Mouse (Mus musculus): ENCODE data around the gene Nf2. TPM values are rescaled to one million over a fixed set of nuclear protein-coding genes. Genes with fewer than 3 reads are reported as not detected.

Nf2 gene
- polyA plus RNA-seq, 1 experiment from 2014 or later: 18.7 TPM

DNA sequence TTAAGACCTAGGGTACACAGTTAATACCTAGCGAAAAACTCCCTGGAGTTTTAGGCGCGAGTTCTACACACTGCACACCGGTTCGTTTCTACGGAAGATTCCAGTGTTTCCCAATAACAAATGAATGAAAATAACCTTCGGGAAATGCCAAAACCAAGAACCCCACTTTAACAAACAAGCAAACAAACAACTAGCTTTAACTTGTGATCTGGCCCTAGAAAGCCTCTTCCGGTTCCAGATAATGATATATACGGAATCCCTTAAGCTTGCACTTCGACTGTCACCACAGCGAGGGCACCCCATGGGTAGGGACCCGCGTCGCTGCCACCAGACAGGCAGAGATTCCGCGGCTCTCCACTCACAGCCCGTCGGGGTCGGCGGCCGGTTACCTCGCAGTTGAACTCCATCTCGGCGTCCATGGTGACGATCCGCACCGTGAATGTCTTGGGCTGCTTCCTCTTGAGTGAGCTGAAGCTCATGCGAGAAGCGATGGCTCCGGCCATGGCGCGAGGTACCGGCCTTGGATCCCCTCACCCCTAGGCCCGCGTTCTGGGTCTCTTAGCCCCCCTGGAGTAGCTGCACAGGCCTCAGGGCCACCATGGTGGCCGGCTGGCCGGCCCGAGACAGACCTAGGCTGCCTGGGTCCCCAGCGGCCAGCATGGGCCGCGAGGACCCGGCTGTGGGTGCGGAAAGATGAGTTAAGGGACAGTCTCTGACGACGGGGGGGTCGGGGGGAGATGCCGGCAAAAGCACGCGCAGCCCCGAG, 670 bp downstream of the Nf2 start:
- Histone ChIP-seq H3K4me3 (ENCODE audit: low read depth, low read length) (peak overlapping the region; percentile 95), H3K27me3 (ENCODE audit: control insufficient read depth, insufficient read depth, low read length) (no peaks in the 10 kb centered on the region), H3K27ac (replicated peaks) (peak overlapping the region; percentile 80), H3K9ac (ENCODE audit: low read length) (peak overlapping the region; percentile 86), H3K4me1 (replicated peaks; ENCODE audit: control insufficient read depth, insufficient read depth) (no peaks in the 10 kb centered on the region), H3K4me2 (replicated peaks; ENCODE audit: low read depth) (peak overlapping the region; percentile 85), H3K36me3 (ENCODE audit: control insufficient read depth, insufficient read depth, low read length) (no peaks in the 10 kb centered on the region), H3K9me3 (ENCODE audit: control insufficient read depth, low read length) (no peaks in the 10 kb centered on the region)
- TF ChIP-seq EP300 (optimal IDR thresholded peaks at IDR 0.05): no peak
- TF ChIP-seq CTCF (IDR thresholded peaks at IDR 0.05; ENCODE audit: low read depth): no peak
- ATAC-seq (ENCODE audit: low FRiP score, low TSS enrichment) (peak; percentile 35), DNase-seq (ENCODE audit: low spot score) (peak; percentile 50)
- WGBS: under 1% methylated on average over 49 of the region's 50 CpGs

DNA sequence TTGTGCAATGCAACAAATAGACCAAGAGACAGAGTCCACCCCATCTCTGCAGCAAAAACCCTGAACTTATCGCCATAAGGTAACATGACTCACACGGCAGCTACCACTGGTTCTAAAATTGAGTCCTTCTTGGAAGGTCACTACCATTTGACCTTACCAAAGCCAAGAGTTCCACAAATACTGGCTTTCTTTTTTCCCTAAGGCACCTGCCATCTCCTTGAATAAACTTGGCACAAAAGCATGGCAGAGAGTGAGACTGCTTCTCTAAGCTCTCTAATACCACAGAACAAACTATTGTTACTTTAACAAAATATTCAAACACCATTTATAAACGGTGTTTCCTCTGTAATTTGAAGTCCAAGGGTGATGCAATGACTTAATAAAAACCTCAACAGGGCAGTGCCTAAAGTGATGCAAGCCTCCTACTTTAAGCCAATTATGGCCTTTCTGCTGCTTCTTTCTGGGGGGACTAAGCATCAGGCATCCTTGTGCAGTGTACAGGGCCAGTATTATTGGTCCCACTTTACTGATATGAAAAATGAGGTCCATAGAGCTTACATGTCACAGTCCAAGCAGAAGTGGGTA, 8.3 kb downstream of the Nf2 start:
- DNase-seq (ENCODE audit: low spot score) (no peak), ATAC-seq (ENCODE audit: low FRiP score, low TSS enrichment) (no peak)
- Histone ChIP-seq H3K36me3 (ENCODE audit: control insufficient read depth, insufficient read depth, low read length) (no peaks in the 10 kb centered on the region), H3K9me3 (ENCODE audit: control insufficient read depth, low read length) (no peaks in the 10 kb centered on the region), H3K4me1 (replicated peaks; ENCODE audit: control insufficient read depth, insufficient read depth) (no peaks in the 10 kb centered on the region), H3K9ac (ENCODE audit: low read length) (no peak overlapping the region), H3K27ac (replicated peaks) (no peak overlapping the region), H3K4me2 (replicated peaks; ENCODE audit: low read depth) (no peak overlapping the region), H3K27me3 (ENCODE audit: control insufficient read depth, insufficient read depth, low read length) (no peaks in the 10 kb centered on the region), H3K4me3 (ENCODE audit: low read depth, low read length) (no peak overlapping the region)
- TF ChIP-seq CTCF (IDR thresholded peaks at IDR 0.05; ENCODE audit: low read depth) (no peak), EP300 (optimal IDR thresholded peaks at IDR 0.05) (no peak)
- WGBS: 63% methylated on average over 3 of the region's 3 CpGs

DNA sequence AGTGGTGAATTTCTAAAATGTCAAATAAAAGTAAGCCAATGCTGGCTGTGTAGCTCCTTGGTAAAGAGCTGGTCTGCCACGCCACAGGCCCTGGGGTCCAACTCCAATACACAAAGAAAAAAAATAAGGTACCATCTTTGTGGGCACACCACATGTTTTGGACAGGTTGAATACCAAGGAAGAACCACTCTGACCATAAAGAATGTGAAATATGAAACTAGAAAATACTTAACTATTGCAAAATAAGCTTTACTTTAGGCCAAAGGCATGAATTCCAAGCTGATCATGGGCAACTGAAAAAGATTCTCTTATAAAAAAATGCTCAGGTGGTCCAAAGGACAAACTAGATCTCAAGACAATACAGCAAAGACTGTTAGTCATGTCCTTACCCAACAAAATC, 11.1 kb downstream of the Nf2 start:
- Histone ChIP-seq H3K4me1 (replicated peaks; ENCODE audit: control insufficient read depth, insufficient read depth) (no peaks in the 10 kb centered on the region), H3K9me3 (ENCODE audit: control insufficient read depth, low read length) (no peaks in the 10 kb centered on the region), H3K36me3 (ENCODE audit: control insufficient read depth, insufficient read depth, low read length) (no peaks in the 10 kb centered on the region), H3K4me2 (replicated peaks; ENCODE audit: low read depth) (no peak overlapping the region), H3K27ac (replicated peaks) (no peak overlapping the region), H3K4me3 (ENCODE audit: low read depth, low read length) (no peak overlapping the region), H3K27me3 (ENCODE audit: control insufficient read depth, insufficient read depth, low read length) (no peaks in the 10 kb centered on the region), H3K9ac (ENCODE audit: low read length) (no peak overlapping the region)
- no peak for ATAC-seq (ENCODE audit: low FRiP score, low TSS enrichment)
- 85% methylated on average over 1 of the region's 1 CpGs for WGBS
- no peak for DNase-seq (ENCODE audit: low spot score)
- TF ChIP-seq CTCF (IDR thresholded peaks at IDR 0.05; ENCODE audit: low read depth) (no peak), EP300 (optimal IDR thresholded peaks at IDR 0.05) (no peak)

DNA sequence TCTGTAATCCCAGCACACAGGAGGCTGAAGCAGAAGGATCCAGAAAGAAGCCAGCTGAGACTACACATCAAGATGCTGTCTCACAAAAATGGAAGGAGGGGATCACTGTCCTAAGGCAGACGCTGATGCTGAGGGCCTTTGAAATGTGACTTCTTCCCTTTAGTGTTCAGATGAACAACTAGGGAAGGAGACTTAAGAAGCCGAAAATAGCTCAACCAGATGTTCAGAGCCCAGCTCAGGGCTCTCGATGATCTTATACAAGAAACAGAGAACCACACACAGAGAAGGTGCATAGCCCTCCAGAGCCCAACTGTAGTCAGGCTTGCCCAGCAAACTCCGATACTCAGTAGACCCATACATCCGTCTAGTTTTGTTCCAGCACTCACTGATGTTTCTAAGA, 12.0 kb downstream of the Nf2 start:
- H3K36me3 ChIP-seq (ENCODE audit: control insufficient read depth, insufficient read depth, low read length): no peaks in the 10 kb centered on the region
- ATAC-seq (ENCODE audit: low FRiP score, low TSS enrichment) (no peak), DNase-seq (ENCODE audit: low spot score) (no peak)
- H3K27ac ChIP-seq (replicated peaks): no peak overlapping the region
- no peaks in the 10 kb centered on the region for H3K9me3 ChIP-seq (ENCODE audit: control insufficient read depth, low read length)
- WGBS: 74% methylated on average over 5 of the region's 5 CpGs
- no peak overlapping the region for H3K4me2 ChIP-seq (replicated peaks; ENCODE audit: low read depth)
- H3K9ac ChIP-seq (ENCODE audit: low read length): no peak overlapping the region
- no peak for TF ChIP-seq EP300 (optimal IDR thresholded peaks at IDR 0.05)
- TF ChIP-seq CTCF (IDR thresholded peaks at IDR 0.05; ENCODE audit: low read depth): no peak
- no peak overlapping the region for H3K4me3 ChIP-seq (ENCODE audit: low read depth, low read length)
- H3K27me3 ChIP-seq (ENCODE audit: control insufficient read depth, insufficient read depth, low read length): no peaks in the 10 kb centered on the region
- no peaks in the 10 kb centered on the region for H3K4me1 ChIP-seq (replicated peaks; ENCODE audit: control insufficient read depth, insufficient read depth)

DNA sequence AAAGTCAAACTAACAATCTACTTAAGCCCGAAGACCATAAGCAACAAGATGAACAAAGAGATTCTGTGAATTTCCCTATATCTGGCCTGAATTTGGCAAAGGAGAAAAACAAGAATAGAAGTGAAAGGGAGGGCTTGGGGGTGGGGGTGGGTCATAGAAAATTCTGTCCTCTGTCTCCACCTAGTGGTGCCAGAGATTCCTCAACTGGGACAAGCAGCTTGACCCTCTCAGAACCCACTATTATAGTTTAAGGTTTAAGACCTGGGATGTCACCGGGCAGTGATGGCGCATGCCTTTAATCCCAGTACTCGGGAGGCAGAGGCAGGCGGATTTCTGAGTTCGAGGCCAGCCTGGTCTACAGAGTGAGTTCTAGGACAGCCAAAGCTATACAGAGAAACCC, 12.6 kb downstream of the Nf2 start:
- DNase-seq (ENCODE audit: low spot score) (peak; percentile 56), ATAC-seq (ENCODE audit: low FRiP score, low TSS enrichment) (no peak; the same call in 1 of the 2 replicates)
- Histone ChIP-seq H3K27ac (replicated peaks) (no peak overlapping the region), H3K9me3 (ENCODE audit: control insufficient read depth, low read length) (no peaks in the 10 kb centered on the region), H3K4me3 (ENCODE audit: low read depth, low read length) (no peak overlapping the region), H3K9ac (ENCODE audit: low read length) (no peak overlapping the region), H3K4me1 (replicated peaks; ENCODE audit: control insufficient read depth, insufficient read depth) (no peaks in the 10 kb centered on the region), H3K4me2 (replicated peaks; ENCODE audit: low read depth) (no peak overlapping the region), H3K27me3 (ENCODE audit: control insufficient read depth, insufficient read depth, low read length) (no peaks in the 10 kb centered on the region), H3K36me3 (ENCODE audit: control insufficient read depth, insufficient read depth, low read length) (no peaks in the 10 kb centered on the region)
- WGBS: 49% methylated on average over 6 of the region's 6 CpGs
- peak; percentile 76 for TF ChIP-seq CTCF (IDR thresholded peaks at IDR 0.05; ENCODE audit: low read depth)
- TF ChIP-seq EP300 (optimal IDR thresholded peaks at IDR 0.05): no peak

DNA sequence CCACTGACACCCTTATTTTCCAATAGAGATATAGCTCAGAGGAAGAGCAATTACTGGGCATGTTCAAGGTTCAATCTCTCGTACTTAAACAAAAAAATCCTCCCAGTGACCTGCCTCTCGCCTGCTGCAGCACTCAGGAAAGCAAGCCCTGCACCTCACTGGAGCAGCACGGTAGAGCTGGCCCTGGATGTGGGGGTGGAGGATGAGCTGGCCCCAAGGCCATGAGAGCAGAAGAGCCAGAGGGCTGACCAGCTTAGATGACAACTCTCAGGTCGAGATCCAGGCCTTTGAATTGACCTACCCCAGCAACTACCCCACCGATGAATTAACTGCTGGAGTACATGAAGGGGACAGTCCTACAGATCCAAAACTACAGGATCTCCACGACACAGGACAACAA, 13.9 kb downstream of the Nf2 start:
- no peaks in the 10 kb centered on the region for H3K27me3 ChIP-seq (ENCODE audit: control insufficient read depth, insufficient read depth, low read length)

More for the DNA sequence above, 13.9 kb downstream of the Nf2 start:
- Histone ChIP-seq H3K4me2 (replicated peaks; ENCODE audit: low read depth) (no peak overlapping the region), H3K36me3 (ENCODE audit: control insufficient read depth, insufficient read depth, low read length) (no peaks in the 10 kb centered on the region), H3K4me3 (ENCODE audit: low read depth, low read length) (no peak overlapping the region), H3K4me1 (replicated peaks; ENCODE audit: control insufficient read depth, insufficient read depth) (no peaks in the 10 kb centered on the region), H3K9ac (ENCODE audit: low read length) (no peak overlapping the region), H3K9me3 (ENCODE audit: control insufficient read depth, low read length) (no peaks in the 10 kb centered on the region), H3K27ac (replicated peaks) (no peak overlapping the region)
- TF ChIP-seq CTCF (IDR thresholded peaks at IDR 0.05; ENCODE audit: low read depth) (no peak), EP300 (optimal IDR thresholded peaks at IDR 0.05) (no peak)
- WGBS: 82% methylated on average over 6 of the region's 6 CpGs
- no peak for DNase-seq (ENCODE audit: low spot score)
- no peak for ATAC-seq (ENCODE audit: low FRiP score, low TSS enrichment)

Measured in stomach, postnatal 0 days (tissue).